Mouse (Mus musculus) embryonic facial prominence, embryonic 13.5 days (tissue): ENCODE measurements around the gene Glyr1. TPM values are rescaled to one million over a fixed set of nuclear protein-coding genes. Genes with fewer than 3 reads are reported as not detected.

Experiments used
- ATAC-seq: fragments of 200-750 bp; cut with Nextera tagmentation; 2 replicates; pipeline ENCODE4 v1.8.0; 2017; ENCODE audit warnings: low read depth; ENCODE audit not compliant: insufficient number of reproducible peaks, insufficient read depth, low FRiP score, low TSS enrichment
- H3K27ac ChIP-seq: fragments of 300-500 bp; sonication (generic); 2 replicates; pipeline ENCODE4 v1.5.1; 2015; ENCODE audit warnings: moderate library complexity, mild to moderate bottlenecking, inconsistent platforms
- H3K27me3 ChIP-seq: fragments of 300-500 bp; sonication (generic); 2 replicates; pipeline ENCODE4 v1.6.1; 2015; ENCODE audit warnings: mild to moderate bottlenecking, inconsistent platforms
- H3K36me3 ChIP-seq: fragments of 300-500 bp; sonication (generic); 2 replicates; pipeline ENCODE4 v1.6.1; 2015; ENCODE audit warnings: mild to moderate bottlenecking, inconsistent platforms
- H3K4me1 ChIP-seq: fragments of 300-500 bp; sonication (generic); 2 replicates; pipeline ENCODE4 v1.6.1; 2015; ENCODE audit warnings: inconsistent platforms
- H3K4me2 ChIP-seq: fragments of 300-500 bp; sonication (generic); 2 replicates; pipeline ENCODE4 v1.6.1; 2015; ENCODE audit warnings: moderate library complexity, mild to moderate bottlenecking, inconsistent platforms
- H3K4me3 ChIP-seq: fragments of 300-500 bp; sonication (generic); 2 replicates; pipeline ENCODE4 v1.5.1; 2015; ENCODE audit warnings: mild to moderate bottlenecking, inconsistent platforms
- H3K9ac ChIP-seq: fragments of 300-500 bp; sonication (generic); 2 replicates; pipeline ENCODE4 v1.6.1; 2015; ENCODE audit warnings: mild to moderate bottlenecking, inconsistent platforms
- H3K9me3 ChIP-seq: fragments of 300-500 bp; sonication (generic); 2 replicates; pipeline ENCODE4 v1.6.1; 2016; ENCODE audit warnings: inconsistent platforms
- WGBS: fragments of 180-500 bp; shearing (Covaris S2); methylation state at CpG from one replicate; pipeline ENCODE4 v1.1.7; 2015; ENCODE audit warnings: mixed read lengths; 5-methylcytosine and 5-hydroxymethylcytosine counted together
- polyA plus RNA-seq: library from polyadenylated mRNA; unstranded; fragments of >200 nt; fragmentation: Nextera tagmentation; extraction: Ambion mirVana; gene quantifications from 2 replicates; pipeline ENCODE4 v1.2.1, GENCODE M21; 2015

Gene Glyr1
- polyA plus RNA-seq, 1 experiment from 2014 or later = 143 TPM

DNA sequence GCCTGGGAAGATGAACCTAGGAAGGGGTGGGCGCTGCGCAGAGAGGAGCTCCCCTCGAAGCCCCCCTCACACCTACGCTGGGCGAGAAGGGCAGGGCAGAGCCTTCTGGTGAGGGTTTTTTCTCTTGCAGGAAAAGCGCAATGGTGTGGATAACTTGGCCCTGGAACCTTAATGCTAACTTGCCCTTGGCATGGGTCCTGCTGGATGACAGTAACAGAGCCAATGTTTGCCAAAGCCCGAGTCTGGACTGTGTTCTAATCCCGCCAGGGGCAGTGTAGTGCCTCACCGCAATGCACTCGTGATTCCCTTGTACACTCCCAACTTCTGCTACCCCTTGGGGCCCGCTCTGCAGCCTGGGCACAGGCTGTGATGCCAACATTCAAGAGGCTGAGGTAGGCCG is 41.6 kb downstream of the Glyr1 start:
- Histone ChIP-seq H3K27me3 (no peaks in the 10 kb centered on the region), H3K4me1 (peaks cover 14% of the 10 kb centered on the region), H3K36me3 (peaks cover 18% of the 10 kb centered on the region), H3K9ac (no peak overlapping the region), H3K9me3 (no peaks in the 10 kb centered on the region), H3K27ac (no peak overlapping the region), H3K4me2 (no peak overlapping the region), H3K4me3 (no peak overlapping the region)
- ATAC-seq = no peak
- WGBS = 79% methylated on average over 12 of the region's 12 CpGs

DNA sequence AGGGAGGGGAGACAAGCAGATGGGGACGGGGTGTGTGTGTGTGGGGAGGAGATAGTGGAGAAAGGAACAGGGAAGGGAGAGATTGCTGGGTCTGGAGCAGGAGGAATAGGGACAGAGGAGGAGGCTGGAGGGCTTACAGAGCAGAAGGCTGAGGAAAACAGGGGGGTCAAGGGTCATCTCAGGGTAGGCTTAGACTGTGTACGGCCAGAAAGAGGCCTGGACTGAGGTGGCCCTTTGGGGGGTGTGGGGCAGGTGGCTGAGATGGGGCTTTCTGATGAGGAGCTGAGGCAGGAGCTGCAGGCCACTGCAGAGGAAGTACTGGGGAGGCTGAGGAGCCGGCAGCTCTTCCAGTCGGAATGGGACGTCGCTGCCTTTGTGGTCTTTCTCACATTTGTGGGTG is 42.2 kb downstream of the Glyr1 start:
- no peaks in the 10 kb centered on the region for H3K9me3 ChIP-seq
- 48% methylated on average over 6 of the region's 6 CpGs for WGBS
- H3K36me3 ChIP-seq = peaks cover 18% of the 10 kb centered on the region
- H3K4me1 ChIP-seq = peaks cover 9% of the 10 kb centered on the region
- no peaks in the 10 kb centered on the region for H3K27me3 ChIP-seq
- no peak overlapping the region for H3K4me3 ChIP-seq
- no peak for ATAC-seq
- H3K9ac ChIP-seq = 0 out of 2 replicates have a peak overlapping the region, but pooled peaks have one; percentile 36
- no peak overlapping the region for H3K27ac ChIP-seq
- H3K4me2 ChIP-seq = peak overlapping the region; percentile 17; the same call in 1 of the 2 replicates

DNA sequence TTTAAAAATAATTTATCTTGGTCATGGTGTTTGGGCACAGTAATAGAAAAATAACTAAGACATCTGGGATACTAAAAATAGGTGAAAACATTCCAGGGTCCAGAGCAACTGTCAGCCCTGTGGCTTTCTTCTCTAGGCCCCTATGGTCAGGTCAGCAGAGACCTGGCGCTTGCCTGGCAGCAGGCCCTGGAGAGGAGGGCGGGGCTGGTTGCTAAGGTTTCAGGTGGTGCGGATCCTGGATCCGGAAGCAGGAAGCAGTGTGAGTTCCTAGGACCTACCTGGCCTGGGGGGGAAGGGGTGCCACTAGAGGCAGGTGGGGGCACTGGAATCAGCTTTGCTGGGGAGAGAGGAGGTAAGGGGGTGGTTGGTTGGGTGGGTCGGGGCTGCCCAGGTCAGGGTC is 42.6 kb downstream of the Glyr1 start, which contains the start of gene Smim22:
TSS of gene Smim22 (plus strand) at position 222 of the 400 bp plus-strand sequence.
- Histone ChIP-seq H3K4me1 (peaks cover 5% of the 10 kb centered on the region), H3K36me3 (peaks cover 18% of the 10 kb centered on the region), H3K9me3 (no peaks in the 10 kb centered on the region), H3K4me2 (peak within 1 kb of the TSS; percentile 17; the same call in 1 of the 2 replicates), H3K27me3 (no peaks in the 10 kb centered on the region), H3K9ac (0 out of 2 replicates have a peak within 1 kb of the TSS, but pooled peaks have one; percentile 36), H3K4me3 (no peak within 1 kb of the TSS), H3K27ac (no peak within 1 kb of the TSS)
- WGBS = 37% methylated on average over 5 of the region's 5 CpGs
- no peak for ATAC-seq

DNA sequence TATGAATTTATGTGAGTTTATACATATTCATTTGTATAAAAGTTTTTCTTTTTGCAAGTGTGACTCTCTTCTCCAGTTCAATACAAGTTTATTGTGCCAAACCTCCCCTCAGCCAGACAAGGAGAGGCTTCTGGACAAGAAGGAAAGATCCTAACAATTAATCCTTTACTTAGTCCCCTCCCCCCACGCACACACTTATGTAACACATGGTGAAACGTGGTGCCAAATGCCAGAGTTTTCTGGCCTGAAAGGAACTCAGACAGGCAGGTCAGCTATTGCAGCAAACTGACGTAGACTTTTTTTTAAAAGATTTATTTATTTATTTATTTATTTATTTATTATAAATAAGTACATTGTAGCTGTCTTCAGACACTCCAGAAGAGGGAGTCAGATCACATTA is 49.1 kb downstream of the Glyr1 start:
- 64% methylated on average over 3 of the region's 3 CpGs for WGBS
- H3K4me3 ChIP-seq = no peak overlapping the region
- H3K9me3 ChIP-seq = no peaks in the 10 kb centered on the region
- no peak overlapping the region for H3K4me2 ChIP-seq
- no peaks in the 10 kb centered on the region for H3K36me3 ChIP-seq
- no peaks in the 10 kb centered on the region for H3K27me3 ChIP-seq
- H3K9ac ChIP-seq = no peak overlapping the region
- 0 out of 2 replicates have a peak, but pooled peaks cover 4% of the 10 kb centered on the region for H3K4me1 ChIP-seq
- no peak overlapping the region for H3K27ac ChIP-seq
- no peak for ATAC-seq

DNA sequence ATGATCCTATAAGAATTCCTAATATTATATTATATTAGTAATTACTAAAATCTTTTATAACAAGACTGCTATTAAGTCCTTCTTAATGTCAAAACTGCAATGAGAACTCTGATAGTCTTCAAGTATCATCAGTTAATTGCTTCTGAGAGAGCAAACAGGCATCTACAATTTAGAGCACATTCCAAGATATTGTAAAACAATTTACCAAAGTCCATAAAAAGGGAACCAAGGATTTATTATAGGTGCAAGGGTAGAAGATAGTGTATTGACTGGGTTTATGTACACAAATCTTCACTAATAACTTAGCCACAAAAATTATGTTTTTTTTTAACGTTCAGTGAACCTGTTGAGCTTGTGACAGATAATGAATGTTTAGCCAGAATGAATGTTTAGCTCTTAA is 50.7 kb downstream of the Glyr1 start:
- Histone ChIP-seq H3K36me3 (no peaks in the 10 kb centered on the region), H3K4me3 (no peak overlapping the region), H3K9ac (no peak overlapping the region), H3K9me3 (no peaks in the 10 kb centered on the region), H3K27ac (no peak overlapping the region), H3K4me2 (no peak overlapping the region), H3K4me1 (0 out of 2 replicates have a peak, but pooled peaks cover 4% of the 10 kb centered on the region), H3K27me3 (no peaks in the 10 kb centered on the region)
- WGBS = 75% methylated on average over 1 of the region's 1 CpGs
- no peak for ATAC-seq

DNA sequence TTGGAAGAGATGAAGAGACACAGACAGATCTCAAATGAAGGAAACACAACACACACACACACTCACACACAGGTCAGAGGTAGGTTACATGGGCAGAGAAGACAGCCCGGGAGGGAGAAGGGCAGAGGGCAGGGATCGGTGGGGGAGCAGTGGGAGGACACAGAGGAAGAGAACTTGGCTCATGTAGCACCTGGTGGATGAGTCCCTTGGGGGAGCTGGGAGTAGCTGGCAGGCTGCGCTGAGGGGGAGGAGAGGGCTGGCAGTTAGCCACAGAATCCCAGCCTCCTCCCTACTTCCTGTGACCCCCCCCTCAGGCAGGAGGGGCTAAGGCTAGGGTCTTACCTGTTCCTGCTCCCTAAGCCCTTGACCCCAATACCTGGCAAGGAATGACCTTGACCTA is 52.1 kb downstream of the Glyr1 start, which contains the start of gene Sept12:
TSS of gene Sept12 (minus strand) at position 300 of the 400 bp plus-strand sequence.
- no peak within 1 kb of the TSS for H3K9ac ChIP-seq
- 0 out of 2 replicates have a peak, but pooled peaks cover 4% of the 10 kb centered on the region for H3K4me1 ChIP-seq
- no peaks in the 10 kb centered on the region for H3K9me3 ChIP-seq
- no peak within 1 kb of the TSS for H3K4me2 ChIP-seq
- no peak for ATAC-seq
- 34% methylated on average over 3 of the region's 3 CpGs for WGBS
- no peak within 1 kb of the TSS for H3K27ac ChIP-seq
- H3K4me3 ChIP-seq = no peak within 1 kb of the TSS
- no peaks in the 10 kb centered on the region for H3K27me3 ChIP-seq
- no peaks in the 10 kb centered on the region for H3K36me3 ChIP-seq

DNA sequence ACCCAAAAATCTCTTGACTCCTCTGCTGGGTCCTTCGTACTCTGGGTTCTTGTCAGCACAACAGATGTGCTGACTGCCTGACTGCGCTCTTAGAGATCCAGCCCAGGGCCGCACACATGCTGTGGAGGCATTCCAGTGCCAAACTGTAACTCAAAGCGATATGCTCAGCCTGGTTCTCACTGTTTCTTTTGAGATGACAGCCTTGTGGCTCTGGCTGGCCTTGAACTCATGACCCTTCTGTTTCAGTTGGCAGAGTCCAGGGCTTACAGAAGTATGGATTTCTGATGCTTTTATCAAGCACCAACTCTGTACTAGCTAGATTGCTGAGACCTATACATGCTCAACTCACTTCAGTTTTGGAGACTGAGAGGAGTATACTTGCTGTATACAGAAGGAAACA is 56.4 kb downstream of the Glyr1 start:
- Histone ChIP-seq H3K4me3 (no peak overlapping the region), H3K27ac (no peak overlapping the region), H3K27me3 (no peaks in the 10 kb centered on the region), H3K36me3 (no peaks in the 10 kb centered on the region), H3K9ac (no peak overlapping the region), H3K4me2 (no peak overlapping the region), H3K4me1 (0 out of 2 replicates have a peak, but pooled peaks cover 4% of the 10 kb centered on the region), H3K9me3 (no peaks in the 10 kb centered on the region)
- WGBS = 82% methylated on average over 4 of the region's 4 CpGs
- no peak for ATAC-seq

DNA sequence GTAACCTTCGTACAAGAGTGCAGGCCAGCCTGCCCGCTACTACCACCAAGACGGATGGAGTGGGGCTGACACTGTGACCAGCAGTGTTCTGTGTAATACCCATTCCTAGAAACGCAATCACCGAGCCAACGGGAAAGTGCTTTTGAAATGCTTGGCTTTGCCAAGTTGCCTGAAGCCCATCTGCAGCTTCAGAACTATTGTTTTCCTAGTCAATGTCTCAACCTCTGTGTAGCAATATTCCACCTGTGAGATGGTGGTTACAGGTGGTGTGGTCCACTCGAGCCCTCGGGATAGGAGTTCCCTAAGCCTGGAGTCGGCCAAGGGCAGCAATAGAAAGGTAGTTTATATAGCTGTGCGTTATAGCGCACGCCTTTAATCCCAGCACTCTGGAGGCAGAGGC is 64.9 kb downstream of the Glyr1 start:
- H3K27ac ChIP-seq = no peak overlapping the region
- H3K27me3 ChIP-seq = no peaks in the 10 kb centered on the region
- no peak overlapping the region for H3K4me3 ChIP-seq
- no peak for ATAC-seq
- H3K9ac ChIP-seq = no peak overlapping the region
- H3K4me1 ChIP-seq = no peaks in the 10 kb centered on the region
- 90% methylated on average over 12 of the region's 12 CpGs for WGBS
- H3K9me3 ChIP-seq = no peaks in the 10 kb centered on the region
- H3K36me3 ChIP-seq = no peaks in the 10 kb centered on the region
- H3K4me2 ChIP-seq = no peak overlapping the region

DNA sequence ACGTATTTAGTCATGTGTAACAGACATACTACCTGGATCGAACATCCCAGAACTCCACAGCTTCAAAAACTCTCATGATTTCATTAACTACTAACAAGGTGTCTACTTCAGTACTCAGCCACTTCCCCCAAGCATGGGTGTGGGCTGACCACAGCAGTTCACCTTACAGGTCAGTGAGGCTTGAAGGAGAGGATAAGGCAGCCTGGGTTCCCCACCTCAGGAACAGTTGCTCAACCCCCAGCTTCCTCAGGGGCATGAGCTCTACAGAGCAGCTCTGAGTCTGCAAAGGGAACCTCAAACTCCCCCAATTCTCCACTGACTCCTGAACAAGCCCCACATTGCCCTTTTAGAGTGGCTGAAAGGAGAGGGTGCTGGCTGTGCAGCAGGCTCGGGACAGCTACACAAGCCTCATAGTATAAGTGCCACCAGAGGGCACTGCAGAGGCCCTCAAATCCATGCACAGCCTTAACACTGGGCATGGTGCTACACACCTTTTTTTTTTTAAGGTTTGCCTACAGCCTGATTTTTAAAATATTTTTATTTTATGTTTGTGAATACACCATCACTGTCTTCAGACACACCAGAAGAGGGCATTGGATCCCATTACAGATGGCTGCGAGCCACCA is 69.8 kb downstream of the Glyr1 start:
- Histone ChIP-seq H3K36me3 (no peaks in the 10 kb centered on the region), H3K4me2 (no peak overlapping the region), H3K27me3 (no peaks in the 10 kb centered on the region), H3K27ac (no peak overlapping the region), H3K9me3 (no peaks in the 10 kb centered on the region), H3K9ac (no peak overlapping the region), H3K4me1 (no peaks in the 10 kb centered on the region), H3K4me3 (no peak overlapping the region)
- no peak for ATAC-seq
- 73% methylated on average over 4 of the region's 4 CpGs for WGBS

DNA sequence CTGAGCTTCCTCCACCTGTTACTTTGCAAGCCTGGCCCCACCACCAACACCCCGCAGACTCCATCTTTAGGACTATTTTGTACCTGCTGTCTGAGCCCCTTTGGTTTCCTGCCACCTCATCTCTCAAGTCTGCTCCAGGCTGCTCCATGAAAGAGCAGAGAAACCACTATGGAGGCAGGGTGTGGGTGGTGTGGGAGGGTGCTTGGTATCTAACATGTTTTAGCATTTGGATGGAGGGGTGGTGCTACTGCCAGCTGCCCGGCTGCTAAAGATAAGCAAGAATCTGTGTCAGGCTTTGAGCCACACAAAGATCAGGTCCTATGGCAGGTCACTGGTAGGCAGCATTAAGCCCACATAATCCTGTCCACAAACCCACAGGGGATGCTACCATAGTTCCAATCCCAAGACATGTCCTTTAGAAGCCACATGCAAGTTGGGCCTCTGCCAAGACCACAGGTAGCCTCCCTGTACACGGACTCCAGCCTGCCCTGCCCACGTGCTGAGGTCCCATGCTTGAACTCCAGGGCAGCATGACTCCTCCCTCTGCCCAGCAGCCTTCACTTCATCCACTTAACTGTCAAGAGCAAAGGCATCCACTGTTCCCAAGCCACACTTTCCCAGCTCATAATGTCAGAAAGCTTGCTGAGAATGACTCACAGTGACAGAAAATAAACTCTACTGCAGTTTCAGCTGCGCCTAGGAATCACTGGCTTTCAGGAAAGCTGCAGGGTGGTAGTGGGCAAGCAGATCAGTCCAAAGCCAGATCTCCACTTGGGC is 71.2 kb downstream of the Glyr1 start:
- H3K9ac ChIP-seq = no peak overlapping the region
- ATAC-seq = no peak
- no peaks in the 10 kb centered on the region for H3K36me3 ChIP-seq
- no peaks in the 10 kb centered on the region for H3K4me1 ChIP-seq
- no peaks in the 10 kb centered on the region for H3K9me3 ChIP-seq
- WGBS = 69% methylated on average over 5 of the region's 5 CpGs
- H3K4me2 ChIP-seq = no peak overlapping the region
- no peak overlapping the region for H3K27ac ChIP-seq
- no peaks in the 10 kb centered on the region for H3K27me3 ChIP-seq
- no peak overlapping the region for H3K4me3 ChIP-seq

DNA sequence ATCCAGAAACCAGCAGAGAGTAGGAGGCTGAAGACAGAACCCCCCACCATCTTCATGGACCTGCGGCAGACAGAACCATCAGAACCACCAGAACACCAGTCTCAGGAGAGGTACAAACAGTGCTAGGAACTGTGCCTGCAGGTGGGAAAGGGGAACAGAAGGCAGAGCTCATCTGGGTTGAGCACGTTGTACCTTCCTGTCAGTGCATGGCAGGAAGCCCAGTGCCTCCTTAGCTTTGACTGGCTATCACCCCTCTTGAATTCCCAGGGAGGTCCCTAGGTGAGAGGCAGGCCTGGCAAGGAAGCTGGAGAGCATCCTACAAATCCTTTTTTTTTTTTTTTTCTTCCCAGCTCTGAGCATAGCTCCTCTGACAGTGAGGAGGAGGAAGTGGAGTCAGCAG is 73.5 kb downstream of the Glyr1 start:
- Histone ChIP-seq H3K4me1 (no peaks in the 10 kb centered on the region), H3K4me3 (no peak overlapping the region), H3K27me3 (no peaks in the 10 kb centered on the region), H3K36me3 (no peaks in the 10 kb centered on the region), H3K4me2 (no peak overlapping the region), H3K9ac (no peak overlapping the region), H3K9me3 (no peaks in the 10 kb centered on the region), H3K27ac (no peak overlapping the region)
- ATAC-seq = no peak
- 76% methylated on average over 2 of the region's 2 CpGs for WGBS

DNA sequence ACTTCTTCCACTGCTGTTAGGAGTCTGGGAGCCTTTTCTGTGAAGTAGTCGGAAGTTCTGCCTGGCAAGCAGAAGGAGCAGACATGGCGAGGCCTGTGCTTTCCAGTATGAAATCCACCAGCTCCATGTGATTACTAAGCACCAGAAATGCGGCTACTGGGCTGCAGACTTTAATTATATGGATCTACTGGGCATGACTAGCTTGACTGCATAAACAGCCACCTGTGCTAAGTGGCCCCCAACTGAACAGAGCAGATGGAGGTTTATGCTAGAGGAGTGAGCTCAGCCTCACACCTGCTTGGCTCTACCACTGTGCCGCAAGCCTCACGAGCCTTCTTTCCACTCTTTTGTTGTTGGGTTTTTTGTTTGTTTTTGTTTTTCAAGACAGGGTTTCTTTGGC is 75.1 kb downstream of the Glyr1 start:
- no peaks in the 10 kb centered on the region for H3K27me3 ChIP-seq
- H3K4me1 ChIP-seq = no peaks in the 10 kb centered on the region
- H3K27ac ChIP-seq = no peak overlapping the region
- no peak for ATAC-seq
- H3K4me2 ChIP-seq = no peak overlapping the region
- no peak overlapping the region for H3K9ac ChIP-seq
- H3K9me3 ChIP-seq = no peaks in the 10 kb centered on the region
- no peaks in the 10 kb centered on the region for H3K36me3 ChIP-seq
- H3K4me3 ChIP-seq = no peak overlapping the region
- WGBS = 87% methylated on average over 5 of the region's 5 CpGs
